Mouse (Mus musculus) neural tube, embryonic 10.5 days (tissue): ENCODE data around the gene Ssr2.
A peak's percentile ranks its signal among the peaks of the same experiment; 100 is the strongest.

ENCODE experiments used
- DNase-seq: peaks from one replicate; pipeline ENCODE4 v3.0.0-alpha.2; 2017; ENCODE audit warnings: low spot score; ENCODE audit errors: extremely low spot score

Ssr2 gene

GRCm38 (mm10) chr3:88622113-88622940 lies 46.7 kb downstream of the Ssr2 start:
- no peak for DNase-seq

DNA sequence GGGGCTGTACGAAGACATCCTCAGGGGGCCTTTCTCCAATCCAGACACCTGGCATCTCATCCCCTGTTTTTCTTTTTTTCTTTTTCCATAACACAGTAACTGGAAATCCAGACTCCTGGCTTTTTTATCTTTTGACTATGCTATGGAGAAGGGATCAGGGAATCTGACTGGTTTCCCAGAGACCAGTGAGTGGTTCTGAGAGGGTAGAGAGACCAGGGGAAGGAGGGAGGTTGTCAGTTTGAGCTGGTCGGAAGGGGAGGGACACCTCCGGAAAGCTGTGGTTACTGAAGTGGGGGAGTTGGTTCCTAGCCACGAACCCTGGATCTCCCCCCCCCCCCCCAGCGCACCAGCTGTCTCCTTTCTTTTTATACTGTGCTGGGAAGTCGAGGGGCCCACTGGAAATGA lies 47.3 kb downstream of the Ssr2 start:
- DNase-seq, result peak; percentile 46

GRCm38 (mm10) chr3:88623346-88624135 lies 47.9 kb downstream of the Ssr2 start:
- DNase-seq, result peak; percentile 52

DNA sequence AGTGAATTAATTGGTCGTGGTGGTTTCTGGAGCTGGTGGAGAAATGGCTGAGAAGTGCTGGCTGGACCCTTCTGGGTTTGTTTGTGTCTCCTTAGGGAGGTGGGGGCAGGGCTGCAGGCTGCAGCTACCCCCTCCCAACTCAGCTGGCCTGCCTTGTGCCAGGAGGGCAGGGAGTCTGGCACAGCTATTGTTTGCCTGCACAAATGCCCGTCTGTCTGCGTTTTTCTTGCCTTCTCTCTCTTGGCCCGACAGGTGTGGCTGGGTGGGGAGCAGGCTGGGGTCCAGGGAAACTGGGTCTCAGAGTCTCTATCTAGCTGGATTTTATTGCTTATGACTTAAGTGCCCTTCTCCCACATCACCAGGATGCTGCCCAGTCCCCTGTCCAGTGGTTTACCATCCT lies 48.6 kb downstream of the Ssr2 start:
- no peak for DNase-seq

DNA sequence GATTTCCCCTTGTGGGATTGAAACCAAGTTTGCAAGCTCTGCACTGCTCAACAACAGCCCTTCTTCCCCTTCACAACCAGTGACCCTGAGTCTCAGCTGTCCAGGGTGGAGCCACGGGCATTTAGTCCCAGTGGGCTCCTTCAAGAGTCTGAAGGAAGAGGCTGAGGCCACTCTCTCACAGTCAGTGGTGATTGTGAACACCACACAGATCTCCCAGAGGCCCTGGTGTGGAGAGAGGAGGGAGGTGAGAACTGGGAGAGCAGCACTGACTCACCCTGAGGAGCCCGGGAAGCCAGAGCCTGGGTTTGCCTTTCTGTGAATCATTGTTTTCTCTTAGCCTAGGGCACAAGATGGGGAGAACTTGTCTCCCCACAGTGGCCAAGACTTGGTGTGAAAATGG lies 49.3 kb downstream of the Ssr2 start:
- DNase-seq, result no peak

- no peak for DNase-seq
Measured at GRCm38 (mm10) chr3:88625531-88625930, 49.9 kb downstream of the Ssr2 start.

GRCm38 (mm10) chr3:88626316-88626715 lies 50.6 kb downstream of the Ssr2 start:
- DNase-seq, result no peak

GRCm38 (mm10) chr3:88627114-88627513 lies 51.4 kb downstream of the Ssr2 start:
- DNase-seq, result no peak

GRCm38 (mm10) chr3:88627535-88627934 lies 51.9 kb downstream of the Ssr2 start:
- DNase-seq, result no peak

DNA sequence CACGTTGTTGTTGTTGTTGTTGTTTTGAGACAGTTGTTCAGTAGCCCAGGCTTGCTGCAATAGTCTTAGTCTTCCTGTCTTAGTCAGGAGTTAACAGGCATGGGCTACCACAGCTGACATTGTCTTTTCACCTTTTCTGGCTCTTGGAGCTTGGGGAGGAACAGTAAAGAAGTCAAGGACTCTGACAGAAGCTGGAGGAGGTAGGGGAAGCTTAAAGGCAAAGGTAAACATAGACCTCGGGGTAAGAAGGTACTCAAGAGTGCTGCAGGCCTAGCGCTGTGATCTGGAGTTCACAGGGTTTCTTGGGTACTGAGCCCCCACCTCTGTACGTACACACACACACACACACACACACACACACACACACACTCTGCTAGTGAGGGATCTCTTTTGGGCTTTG lies 53.1 kb downstream of the Ssr2 start:
- no peak for DNase-seq

DNA sequence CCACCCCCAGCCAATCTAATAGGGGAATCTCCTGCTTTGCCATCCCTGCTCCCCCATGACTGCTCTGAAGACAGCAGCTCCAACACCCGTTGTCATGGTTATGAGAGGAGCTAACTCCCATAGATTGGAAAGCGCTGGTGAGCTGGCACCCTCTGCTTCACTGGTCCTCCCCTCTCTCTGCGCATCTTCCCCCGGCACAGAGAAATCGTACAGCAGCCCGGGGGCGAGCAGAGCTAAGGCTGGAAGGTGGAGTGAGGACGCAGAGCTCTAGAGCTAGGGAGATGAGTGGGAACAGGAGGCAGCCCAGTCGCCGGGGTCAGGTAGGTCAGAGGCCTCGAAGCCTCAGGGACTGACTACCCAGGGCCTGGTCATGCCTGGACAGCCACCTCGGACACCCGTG lies 53.6 kb downstream of the Ssr2 start:
- no peak for DNase-seq

DNA sequence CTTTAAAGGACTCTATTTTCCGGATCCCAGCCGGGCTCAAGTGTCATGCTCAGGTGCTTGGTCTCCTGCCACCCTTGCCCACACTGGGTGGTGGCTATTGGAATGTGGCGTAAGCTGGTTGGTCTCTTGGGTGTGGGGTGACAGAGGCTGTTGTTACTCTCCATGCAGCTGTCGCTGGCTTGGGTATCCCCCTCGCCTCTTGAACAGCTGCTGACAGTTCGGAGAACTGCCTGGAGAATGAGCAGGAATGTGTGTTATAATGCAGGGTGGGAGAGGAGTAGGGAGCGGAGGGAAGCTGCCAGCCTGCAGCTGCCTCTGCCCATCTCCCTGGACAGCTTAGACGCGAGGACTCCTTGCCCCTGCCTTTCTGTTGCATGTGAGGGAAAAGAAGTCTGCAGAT lies 54.3 kb downstream of the Ssr2 start:
- no peak for DNase-seq

- DNase-seq, result no peak
Measured at GRCm38 (mm10) chr3:88630849-88631341, 55.2 kb downstream of the Ssr2 start.

- DNase-seq, result no peak
Measured at GRCm38 (mm10) chr3:88631921-88632587, 56.4 kb downstream of the Ssr2 start.

GRCm38 (mm10) chr3:88633056-88633455 lies 57.4 kb downstream of the Ssr2 start:
- DNase-seq, result no peak

GRCm38 (mm10) chr3:88635506-88636275 lies 60.0 kb downstream of the Ssr2 start:
- no peak for DNase-seq

DNA sequence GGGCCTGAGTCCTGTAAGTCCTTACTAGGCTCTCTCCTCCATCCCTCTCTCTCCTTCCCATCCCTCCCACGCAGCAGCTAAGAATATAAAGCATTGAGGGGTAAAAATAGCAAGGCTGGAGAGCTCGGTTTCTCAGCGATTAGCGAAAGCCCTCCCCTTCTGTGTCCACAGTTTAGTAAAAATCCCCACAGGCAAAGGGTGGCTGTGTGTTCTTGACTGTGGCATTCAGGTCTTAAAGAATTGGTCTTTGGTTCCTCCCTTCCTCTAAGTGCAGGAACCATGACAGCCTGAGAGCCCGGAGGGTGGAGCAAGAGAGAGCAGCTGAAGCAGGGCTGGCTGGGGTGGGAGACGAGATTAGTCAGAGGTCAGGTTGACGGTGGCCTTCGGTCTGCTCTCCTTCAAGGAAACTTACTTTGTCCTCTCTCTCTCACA lies 60.9 kb downstream of the Ssr2 start:
- DNase-seq, result no peak

GRCm38 (mm10) chr3:88637134-88637533 lies 61.5 kb downstream of the Ssr2 start:
- no peak for DNase-seq
